ENCODE assay signal across 9 mouse cellular contexts in the genomic region with DNA sequence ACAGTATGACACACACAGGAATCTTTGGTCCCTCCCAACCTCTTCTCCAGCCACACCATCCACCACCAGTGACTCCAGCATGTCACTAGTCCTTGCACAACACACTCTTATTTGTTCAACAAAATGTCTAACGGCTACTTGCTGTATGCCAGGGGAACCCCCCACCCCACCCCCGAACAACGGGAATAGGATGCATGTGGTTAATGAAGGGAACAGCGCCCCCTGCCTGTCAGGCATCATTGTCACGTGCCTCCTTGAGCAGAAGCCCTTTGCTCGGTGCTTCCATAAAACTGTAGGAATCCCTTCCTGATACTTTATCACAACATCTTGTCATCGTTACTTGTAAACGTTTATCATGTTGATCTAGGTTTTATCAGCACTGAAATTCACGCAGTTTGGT. TPM values are rescaled to one million over a fixed set of nuclear protein-coding genes. Genes with fewer than 3 reads are reported as not detected.
DNase-seq lines count a peak whose midpoint lies in the region; TF ChIP-seq lines count a peak whose summit lies in the region.
"Had no signal": no experiment of that assay in that cellular context is flagged by ENCODE, and none has a peak within 500 bp of the region (broad histone marks: within the 10 kb centered on the region; RNA-seq: fewer than 3 reads in every experiment).

No protein-coding gene starts in this region.

- H3K4me3 ChIP-seq in myocyte: no peak overlapping the region
- H3K4me3 ChIP-seq: heart, embryonic 15.5 days had no signal

- no peak for TF ChIP-seq POLR2A in myocyte (IDR thresholded peaks at IDR 0.05; ENCODE audit: insufficient read length, low read depth)

- no peak overlapping the region for H3K4me2 ChIP-seq in myocyte (ENCODE audit: low read depth)
- H3K4me2 ChIP-seq: heart, embryonic 15.5 days had no signal

- H3K79me2 ChIP-seq in myocyte (ENCODE audit: control insufficient read depth, insufficient read depth): no peaks in the 10 kb centered on the region

- peaks cover 32% of the 10 kb centered on the region for H3K27me3 ChIP-seq in myocyte (ENCODE audit: control insufficient read depth, insufficient read depth, insufficient read length)

- no peaks in the 10 kb centered on the region for H3K36me3 ChIP-seq in myocyte (ENCODE audit: control insufficient read depth, insufficient read depth)
- H3K36me3 ChIP-seq: heart, embryonic 15.5 days had no signal

- intact Hi-C loops in left cerebral cortex, postnatal 4 days (cut with DNase I): no loop called here
- intact Hi-C loops in heart, postnatal 25 days (cut with DNase I): no loop called here

- DNase-seq in adrenal gland, postnatal 25 days: peak; percentile 6
- DNase-seq in adrenal gland, adult 8-10 months: no peak
- DNase-seq in left cerebral cortex, postnatal 4 days: peak; percentile 37
- no peak for DNase-seq in left cerebral cortex, adult 18-20 months (ENCODE audit: low spot score in 2 of 2)
- peak; percentile 41 for DNase-seq in embryo, embryonic 10 days (ENCODE audit: low spot score)
- no peak for DNase-seq in heart, postnatal 25 days (ENCODE audit: low spot score)
- DNase-seq in heart, adult 9 months (ENCODE audit: low spot score in 2 of 2): no peak

- no peak overlapping the region for H3ac ChIP-seq in myocyte (ENCODE audit: control insufficient read depth, insufficient read length)

TF ChIP-seq in myocyte, 11 proteins besides CTCF, POLR2A, EP300 and RAD21:
- TF ChIP-seq MYOD1 (IDR thresholded peaks at IDR 0.05; ENCODE audit: control insufficient read depth in 1 of 3, insufficient read length in 2 of 3, low read depth in 2 of 3): no peak
- TF ChIP-seq USF1 (IDR thresholded peaks at IDR 0.05; ENCODE audit: low read depth): peak; percentile 9

RNA-seq across cellular contexts. Expression of a gene that starts 14.3 kb away (rescaled TPM):
- 0.57 and 0.73 TPM in 2 replicates for total RNA-seq in adrenal gland, postnatal 25 days (2021)
- total RNA-seq in adrenal gland, adult 8-10 months (2022): 1 to 10 TPM; 3.1 to 4.5 (median 3.8) TPM
- 100 to 1,000 TPM; 156 to 162 TPM for total RNA-seq in left cerebral cortex, postnatal 4 days (2021)
- 100 to 1,000 TPM; 366 to 369 TPM for total RNA-seq in left cerebral cortex, adult 18-20 months (2021)
- not detected for polyA plus RNA-seq in myocyte (2012; fragmentation: generic; extraction: Trizol)
- 1 to 10 TPM; 9.0 to 9.4 TPM for total RNA-seq in heart, postnatal 25 days (2021)

RNA-seq across cellular contexts. Expression of a gene that starts 28.1 kb away (rescaled TPM):
- not detected in 2 replicates for total RNA-seq in adrenal gland, postnatal 25 days (2021)
- not detected for total RNA-seq in adrenal gland, adult 8-10 months (2022)
- total RNA-seq in left cerebral cortex, postnatal 4 days (2021): 1 to 10 TPM in 1 of 2 experiments, under 1 TPM in 1; 0.42 to 1.3 TPM
- total RNA-seq in left cerebral cortex, adult 18-20 months (2021): 1 to 10 TPM in 1 of 2 experiments, under 1 TPM in 1; 0.44 to 1.4 TPM
- polyA plus RNA-seq in myocyte (2012; fragmentation: generic; extraction: Trizol): not detected
- total RNA-seq in heart, postnatal 25 days (2021): 1 to 10 TPM; 7.1 to 7.5 TPM

RNA-seq across cellular contexts. Expression of a gene that starts 45.6 kb away (rescaled TPM):
- total RNA-seq in adrenal gland, postnatal 25 days (2021): 0.18 TPM in 1 of 2 replicates, not detected in the other
- under 1 TPM; 0.14 to 0.52 (median 0.22) TPM for total RNA-seq in adrenal gland, adult 8-10 months (2022)
- 1 to 10 TPM; 1.4 to 1.7 TPM for total RNA-seq in left cerebral cortex, postnatal 4 days (2021)
- total RNA-seq in left cerebral cortex, adult 18-20 months (2021): 1 to 10 TPM; 1.9 to 2.2 TPM
- not detected for polyA plus RNA-seq in myocyte (2012; fragmentation: generic; extraction: Trizol)
- total RNA-seq in heart, postnatal 25 days (2021): not detected

RNA-seq across cellular contexts. Expression of a gene that starts 47.4 kb away (rescaled TPM):
- 12.5 TPM in 2 replicates for total RNA-seq in adrenal gland, postnatal 25 days (2021)
- 10 to 100 TPM; 12.9 to 20.5 (median 18.2) TPM for total RNA-seq in adrenal gland, adult 8-10 months (2022)
- 100 to 1,000 TPM; 152 to 156 TPM for total RNA-seq in left cerebral cortex, postnatal 4 days (2021)
- 100 to 1,000 TPM; 262 to 268 TPM for total RNA-seq in left cerebral cortex, adult 18-20 months (2021)
- 32.8 TPM for polyA plus RNA-seq in myocyte (2012; fragmentation: generic; extraction: Trizol)
- 10 to 100 TPM; 83.5 to 93.2 TPM for total RNA-seq in heart, postnatal 25 days (2021)

RNA-seq across cellular contexts. Expression of a gene that starts 48.5 kb away (rescaled TPM):
- not detected in 2 replicates for total RNA-seq in adrenal gland, postnatal 25 days (2021)
- total RNA-seq in adrenal gland, adult 8-10 months (2022): not detected
- under 1 TPM in 1 of 2 experiments, not detected in 1; 0.16 TPM for total RNA-seq in left cerebral cortex, postnatal 4 days (2021)
- under 1 TPM; 0.12 to 0.19 TPM for total RNA-seq in left cerebral cortex, adult 18-20 months (2021)
- polyA plus RNA-seq in myocyte (2012; fragmentation: generic; extraction: Trizol): not detected
- total RNA-seq in heart, postnatal 25 days (2021): not detected
- polyA plus RNA-seq: heart, embryonic 15.5 days had no signal

Comparison
In these comparisons a context has a peak if more than half of its experiments do, and no peak if none do; other contexts are left out.
1. DNase-seq: peak in adrenal gland, postnatal 25 days (single experiment), left cerebral cortex, postnatal 4 days (single experiment) and embryo, embryonic 10 days (single experiment); none in adrenal gland, adult 8-10 months (single experiment), left cerebral cortex, adult 18-20 months (0 of 2), heart, postnatal 25 days (single experiment) and heart, adult 9 months (0 of 2).
2. RNA of a gene that starts 14.3 kb away (total RNA-seq): 366 to 369 TPM in left cerebral cortex, adult 18-20 months and 156 to 162 TPM in left cerebral cortex, postnatal 4 days; 9.0 to 9.4 TPM in heart, postnatal 25 days, 3.1 to 4.5 TPM in adrenal gland, adult 8-10 months and 0.57 to 0.73 TPM in adrenal gland, postnatal 25 days; every median in the first group is over 10 times any median in the second.